Mouse (Mus musculus): Measurements from ENCODE around the gene Hectd1.

DNA sequence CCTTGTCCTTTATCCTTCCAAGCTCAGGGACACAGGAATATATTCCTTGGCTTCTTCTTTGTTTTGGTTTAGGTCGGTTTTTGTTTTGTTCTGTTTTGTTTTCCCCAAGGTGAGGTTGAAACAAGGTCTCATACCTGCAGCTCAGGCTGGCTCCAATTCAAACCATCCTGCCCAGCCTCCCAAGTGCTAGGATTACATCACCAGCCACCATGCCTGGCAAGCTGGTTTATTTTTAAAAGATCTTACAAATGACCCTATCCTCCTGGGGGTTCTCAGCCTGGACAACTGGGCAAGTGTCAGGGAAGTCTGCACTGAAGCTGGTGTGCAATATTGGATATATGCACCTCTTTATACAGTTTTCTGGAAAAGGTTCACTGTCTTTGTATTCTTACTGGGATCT, 116.7 kb downstream of the Hectd1 start:
- TF ChIP-seq POLR2A (IDR thresholded peaks at IDR 0.05; ENCODE audit: control insufficient read depth, low read depth, low read length), result no peak
- TF ChIP-seq CTCF (IDR thresholded peaks at IDR 0.05; ENCODE audit: control insufficient read depth, insufficient read depth, insufficient replicate concordance, low read depth, low read length), result no peak

Measured in testis, adult 2 months (tissue).